Mouse (Mus musculus) liver, adult (tissue): ENCODE measurements around the gene Pip4k2c.

Experiments
- GATA4 ChIP-seq: IDR thresholded peaks from 2 replicates; pipeline ENCODE4 v1.6.1; 2014; ENCODE audit warnings: mild to moderate bottlenecking, low read length; ENCODE audit not compliant: insufficient replicate concordance

The Pip4k2c gene

GRCm38 (mm10) chr10:127185101-127185500 lies 26.3 kb downstream of the Pip4k2c start:
- no peak for TF ChIP-seq GATA4

GRCm38 (mm10) chr10:127183759-127184158 lies 27.6 kb downstream of the Pip4k2c start:
- TF ChIP-seq GATA4, result no peak

DNA sequence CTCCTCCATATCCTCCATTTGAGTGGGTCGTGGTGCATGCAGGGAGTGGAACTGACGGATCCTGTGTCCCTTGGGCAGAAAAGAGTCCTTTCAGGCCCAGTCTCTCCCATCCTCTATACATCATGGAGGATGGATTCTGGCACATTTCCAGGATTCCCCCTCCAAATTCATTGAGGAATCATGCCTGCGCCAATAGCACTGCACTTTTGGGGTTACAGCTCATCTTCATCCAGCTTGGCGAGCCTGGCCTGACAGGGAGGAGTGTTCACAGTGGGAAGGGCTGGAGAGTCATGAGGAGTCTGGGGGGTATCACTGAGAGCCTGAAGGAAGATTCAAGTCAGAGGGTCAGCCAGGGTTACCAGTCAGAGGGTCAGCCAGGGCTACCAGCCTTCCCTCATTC lies 28.8 kb downstream of the Pip4k2c start:
- TF ChIP-seq GATA4, result no peak

DNA sequence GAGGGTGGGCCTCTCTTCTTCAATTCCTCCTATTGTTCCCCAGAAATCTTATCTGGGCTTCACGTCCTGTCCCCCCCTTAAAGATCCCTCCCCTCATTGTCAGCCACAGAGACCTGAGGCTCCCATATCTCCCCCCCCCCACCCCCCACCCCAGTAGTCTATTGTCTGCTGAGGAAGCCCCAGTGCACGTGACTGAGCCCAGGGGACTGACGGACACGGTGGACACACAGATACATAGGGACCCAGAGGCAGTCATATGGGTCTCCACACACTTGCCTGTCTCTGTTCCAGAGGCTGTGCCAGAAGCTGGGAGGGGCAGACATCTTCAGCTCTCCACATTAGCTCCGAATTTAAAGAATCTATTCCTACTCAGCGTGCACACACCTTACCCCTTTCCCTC lies 29.8 kb downstream of the Pip4k2c start:
- peak; percentile 43; the same call in 1 of the 2 replicates for TF ChIP-seq GATA4

DNA sequence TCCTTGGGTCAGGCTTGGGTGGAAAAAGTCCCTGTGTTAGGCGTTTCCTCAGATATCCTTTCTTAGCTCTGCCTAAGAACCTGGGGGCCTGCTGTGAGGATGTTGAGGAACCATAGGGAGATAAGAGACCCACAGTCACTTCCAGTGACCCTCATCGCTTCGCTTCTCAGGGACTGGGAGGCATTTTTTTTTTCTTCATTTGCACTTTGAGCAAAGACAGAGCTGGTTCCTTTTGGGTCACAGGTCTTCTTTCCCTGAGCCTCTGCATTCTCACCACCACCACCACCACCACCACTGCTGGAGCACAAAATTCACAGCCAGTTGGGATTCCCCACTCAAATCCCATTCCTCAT lies 30.7 kb downstream of the Pip4k2c start:
- no peak for TF ChIP-seq GATA4

DNA sequence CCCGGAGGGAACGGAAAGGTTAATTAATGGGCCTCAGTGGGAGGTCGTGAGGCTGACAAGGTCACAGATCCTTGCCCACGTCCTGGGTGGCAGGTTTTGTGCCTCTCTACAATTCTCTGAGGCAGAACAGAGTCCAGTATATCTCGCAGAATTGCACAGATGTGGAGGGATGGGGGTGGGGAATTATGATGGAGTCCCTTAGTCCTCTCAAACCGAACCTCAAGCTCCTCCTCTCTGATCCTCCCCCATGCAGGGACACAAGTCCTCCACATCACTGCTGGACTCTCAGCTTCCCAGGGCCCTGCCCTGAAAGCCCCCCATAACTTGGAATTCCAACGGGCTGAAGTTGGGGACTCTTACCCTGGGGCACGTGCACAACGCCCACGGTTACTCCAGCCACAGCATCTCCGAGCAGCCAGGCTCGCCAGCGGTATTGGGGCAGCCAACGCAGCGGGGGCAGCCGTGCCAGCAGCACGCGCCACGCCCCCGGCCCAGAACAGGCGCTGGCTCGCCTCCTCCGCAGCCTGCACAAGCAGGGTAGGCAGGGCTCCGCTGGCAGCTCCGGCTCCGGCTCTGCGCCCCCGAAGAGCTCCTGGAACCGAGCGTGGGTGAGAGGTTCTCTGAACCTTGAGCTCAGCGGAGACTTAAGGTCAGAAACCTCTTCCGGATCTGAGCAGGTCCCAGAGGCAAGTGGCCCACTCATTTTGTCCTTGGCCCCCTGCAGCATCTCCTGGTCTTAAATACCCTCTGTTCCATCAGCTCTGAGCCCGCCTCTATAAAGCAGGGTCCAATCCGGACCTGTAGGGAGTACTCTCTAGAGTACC lies 31.3 kb downstream of the Pip4k2c start, which contains the start of gene Slc26a10:
Gene Slc26a10, minus strand, starts transcription at position 775 of the 824 bp plus-strand sequence.
- TF ChIP-seq GATA4, result no peak

GRCm38 (mm10) chr10:127178286-127179027 lies 32.9 kb downstream of the Pip4k2c start:
- no peak for TF ChIP-seq GATA4

DNA sequence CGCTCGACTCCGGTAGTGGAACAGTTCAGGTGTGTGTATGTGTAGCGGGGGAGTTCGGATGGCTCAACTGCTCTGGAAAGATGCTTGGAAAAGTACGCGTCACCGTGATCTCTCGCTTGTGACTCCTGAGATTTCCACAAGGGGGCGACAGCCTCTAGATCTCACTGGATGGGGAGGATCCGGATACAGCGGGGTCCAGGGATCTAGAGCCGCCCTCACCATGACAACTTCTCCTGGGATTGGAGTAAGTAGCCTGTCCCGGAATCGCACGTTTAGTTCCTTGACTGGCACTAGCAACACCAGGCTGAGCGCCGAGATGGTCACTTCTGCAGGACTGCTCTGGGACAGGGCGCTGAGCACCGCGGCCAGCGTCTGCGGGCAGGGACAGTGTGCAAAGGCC lies 33.7 kb downstream of the Pip4k2c start:
- no peak for TF ChIP-seq GATA4

DNA sequence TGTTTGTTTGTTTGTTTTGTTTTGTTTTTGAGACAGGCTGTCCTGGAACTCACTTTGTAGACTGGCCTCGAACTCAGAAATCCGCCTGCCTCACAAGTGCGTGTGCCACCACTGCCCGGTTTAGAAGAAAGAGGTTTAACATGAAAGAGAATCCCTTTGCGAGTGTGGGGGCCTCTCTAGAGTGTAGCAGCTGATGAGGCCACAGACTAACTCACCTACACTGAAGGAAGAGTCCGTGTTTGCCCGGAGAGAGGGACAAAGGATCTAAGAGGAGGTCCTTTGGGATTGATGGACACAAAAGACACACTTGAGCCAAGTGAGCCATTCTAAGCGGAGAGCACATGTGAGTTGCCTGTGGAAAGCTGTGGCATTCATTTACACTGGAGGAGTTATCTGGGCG lies 34.1 kb downstream of the Pip4k2c start:
- TF ChIP-seq GATA4, result no peak

DNA sequence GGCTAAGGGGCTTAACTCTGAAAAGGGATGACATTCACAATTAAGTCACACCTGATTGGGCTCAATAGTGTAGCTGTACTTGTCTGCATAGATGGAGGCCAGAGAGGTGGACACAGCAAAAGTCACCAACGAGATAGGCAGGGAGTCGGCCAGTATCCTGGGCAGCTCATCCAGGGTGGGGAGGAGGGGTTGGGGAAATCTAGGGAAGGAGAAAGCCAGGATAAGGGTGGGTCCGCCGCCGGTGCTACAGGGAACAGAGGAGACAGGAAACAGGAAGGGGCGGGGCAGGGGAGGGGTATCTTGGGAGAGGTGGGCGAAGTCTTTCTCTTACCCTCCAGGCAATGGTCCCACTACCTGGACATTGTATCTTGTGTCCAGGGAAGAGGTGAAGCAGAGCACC lies 34.6 kb downstream of the Pip4k2c start:
- TF ChIP-seq GATA4, result no peak

- no peak for TF ChIP-seq GATA4
These were observed 35.2 kb downstream of the Pip4k2c start for GRCm38 (mm10) chr10:127176228-127176627.

DNA sequence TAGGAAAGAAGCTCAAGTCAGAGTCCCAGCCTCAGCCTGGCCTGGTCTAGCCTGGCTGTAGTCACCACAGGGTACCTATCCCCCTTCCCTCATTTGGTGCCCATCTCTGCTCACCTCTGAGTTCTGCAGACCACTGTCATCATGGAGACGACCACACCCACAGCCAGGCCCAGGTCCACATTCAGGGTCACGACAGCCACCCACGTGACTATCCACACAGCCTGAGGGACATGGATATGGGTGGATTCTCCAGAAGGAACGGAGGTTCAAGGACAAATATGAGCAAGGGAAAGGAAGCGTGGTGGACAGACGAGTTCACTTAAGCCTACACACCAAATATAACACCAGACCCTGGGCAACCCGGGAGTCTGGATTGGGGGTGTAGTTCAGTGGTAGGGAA lies 37.2 kb downstream of the Pip4k2c start:
- no peak for TF ChIP-seq GATA4

GRCm38 (mm10) chr10:127173148-127174065 lies 38.0 kb downstream of the Pip4k2c start:
- TF ChIP-seq GATA4, result no peak

DNA sequence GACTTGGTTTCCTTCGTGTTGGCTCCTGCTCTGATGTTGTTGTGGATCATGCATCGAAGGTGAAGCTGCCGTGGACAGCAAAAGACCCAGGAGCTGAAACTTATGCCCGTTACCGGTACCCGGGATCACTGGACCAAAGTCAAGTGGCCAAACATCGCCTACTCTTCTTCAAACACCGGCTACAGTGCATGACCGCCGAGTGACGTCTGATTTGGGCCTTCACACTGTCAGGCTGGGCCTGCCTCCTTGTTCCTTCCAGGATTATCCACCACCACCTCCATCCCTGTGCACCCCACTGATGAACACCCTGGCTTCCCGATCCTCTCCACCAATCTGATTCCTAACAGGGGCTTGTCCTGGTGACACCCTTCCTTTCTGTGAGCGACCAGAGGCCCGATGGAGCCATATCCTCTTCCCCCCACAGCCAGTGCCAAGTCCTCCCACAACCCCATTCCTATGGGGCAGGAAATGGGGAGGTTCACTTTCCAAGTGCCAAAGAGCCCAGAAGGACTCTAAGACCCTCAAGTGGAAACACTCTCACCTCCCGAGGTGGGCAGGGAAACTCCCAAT lies 39.7 kb downstream of the Pip4k2c start:
- no peak for TF ChIP-seq GATA4

DNA sequence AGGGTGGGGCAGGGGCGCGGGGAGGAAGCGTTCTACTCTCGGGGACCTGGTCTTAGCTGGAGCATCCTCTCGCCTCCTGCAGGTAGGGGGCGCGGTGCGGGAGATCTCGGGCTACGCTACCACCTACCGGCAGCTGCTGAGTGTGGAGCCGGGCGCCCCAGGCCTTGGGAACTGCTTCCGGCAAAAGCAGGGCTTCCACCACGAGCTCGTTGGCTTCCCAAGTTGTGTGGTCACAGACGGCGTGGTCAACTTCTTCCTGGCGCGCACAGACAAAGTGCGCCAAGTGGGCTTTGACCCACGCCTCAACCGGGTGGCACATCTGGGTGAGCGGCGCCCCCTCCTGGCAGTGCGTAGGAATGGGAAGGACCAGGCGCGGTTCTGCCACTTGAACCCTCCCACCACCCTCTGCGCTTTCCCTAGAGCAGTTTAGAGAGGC lies 40.5 kb downstream of the Pip4k2c start:
- no peak for TF ChIP-seq GATA4

DNA sequence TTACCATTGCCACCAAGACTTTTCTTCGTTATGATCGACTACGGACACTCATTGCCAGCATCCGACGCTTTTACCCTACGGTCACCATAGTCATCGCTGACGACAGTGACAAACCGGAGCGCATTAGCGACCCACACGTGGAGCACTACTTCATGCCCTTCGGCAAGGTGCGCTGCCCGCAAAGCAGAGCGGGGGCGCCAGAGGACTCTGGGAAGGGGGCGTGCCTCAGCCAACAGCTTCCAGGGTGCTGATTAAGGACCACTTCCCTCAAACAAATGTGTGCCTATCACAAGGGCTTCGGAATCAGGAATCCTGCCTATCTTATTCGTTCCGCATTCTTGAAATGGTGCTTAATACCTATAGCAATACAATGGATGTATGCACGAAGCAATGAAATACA lies 41.4 kb downstream of the Pip4k2c start:
- TF ChIP-seq GATA4, result no peak
